Mouse (Mus musculus): ENCODE data around the gene Lrrc32. TPM values are rescaled to one million over a fixed set of nuclear protein-coding genes. Genes with fewer than 3 reads are reported as not detected.

Gene Lrrc32
- total and polyA plus RNA-seq, 3 experiments = 2.3 to 23.7 (median 5.3) TPM

- TF ChIP-seq TCF12 (IDR thresholded peaks at IDR 0.05; ENCODE audit: low read depth, low read length) (no peak), GABPA (IDR thresholded peaks at IDR 0.05; ENCODE audit: insufficient replicate concordance, low read depth, low read length) (no peak), RCOR1 (conservative IDR thresholded peaks at IDR 0.05; ENCODE audit: low read depth, low read length) (no peak), ELF1 (IDR thresholded peaks at IDR 0.05; ENCODE audit: low read depth, low read length) (no peak), MEF2A (IDR thresholded peaks at IDR 0.05; ENCODE audit: borderline replicate concordance, low read depth, low read length) (no peak)
Measured at GRCm38 (mm10) chr7:98522576-98522975, 33.5 kb downstream of the Lrrc32 start.

GRCm38 (mm10) chr7:98523070-98523812 is 34.2 kb downstream of the Lrrc32 start:
- Histone ChIP-seq H3K27me3 (replicated peaks) (no peaks in the 10 kb centered on the region), H3K9ac (ENCODE audit: insufficient read depth, low read depth) (no peak overlapping the region), H3K36me3 (replicated peaks in 1 of 2; ENCODE audit: control insufficient read depth in 1 of 2, insufficient read depth in 1 of 2, low read length in 1 of 2) (no peaks in the 10 kb centered on the region), H3K27ac (ENCODE audit: insufficient read depth, low read depth) (no peak overlapping the region), H3K9me3 (replicated peaks; ENCODE audit: low read length) (no peaks in the 10 kb centered on the region), H3K79me2 (replicated peaks; ENCODE audit: control insufficient read depth, extremely low read depth, insufficient read depth, poor library complexity, severe bottlenecking) (no peaks in the 10 kb centered on the region), H3K4me2 (ENCODE audit: insufficient read depth, low read depth, poor library complexity, severe bottlenecking) (no peak overlapping the region), H3K4me1 (ENCODE audit: control insufficient read depth in 1 of 2, insufficient read depth in 2 of 2) (peaks cover 12 to 30% of the 10 kb centered on the region in 2 experiments), H3K4me3 (replicated peaks in 1 of 3; ENCODE audit: low read depth in 2 of 3, low read length in 2 of 3, poor library complexity in 1 of 3) (no peak overlapping the region)
- in situ Hi-C loops (cut with MboI; ENCODE audit: low pct_ligation_motif_present, low pct_unique_long_range_greater_than_20kb, low sequenced_read_pairs) (no loop called here), dilution Hi-C loops (cut with MboI; ENCODE audit: extremely low pct_ligation_motif_present, extremely low pct_unique_long_range_greater_than_20kb, low sequenced_read_pairs) (no loop called here)
- TF ChIP-seq SIN3A (IDR thresholded peaks at IDR 0.05; ENCODE audit: low read length) (no peak), RAD21 (IDR thresholded peaks at IDR 0.05; ENCODE audit: low read depth, low read length) (no peak), MAX (IDR thresholded peaks at IDR 0.05; ENCODE audit: low read length) (no peak), HCFC1 (IDR thresholded peaks at IDR 0.05; ENCODE audit: low read depth, low read length) (no peak), BHLHE40 (IDR thresholded peaks at IDR 0.05; ENCODE audit: low read depth, low read length) (no peak), UBTF (IDR thresholded peaks at IDR 0.05; ENCODE audit: low read depth, low read length) (no peak), CHD1 (IDR thresholded peaks at IDR 0.05; ENCODE audit: low read depth, low read length) (no peak), USF1 (IDR thresholded peaks at IDR 0.05; ENCODE audit: low read depth, low read length) (no peak), TBP (conservative IDR thresholded peaks at IDR 0.05; ENCODE audit: low read depth, low read length) (no peak), KAT2A (IDR thresholded peaks at IDR 0.05; ENCODE audit: insufficient replicate concordance, low read length) (no peak), ZC3H11A (IDR thresholded peaks at IDR 0.05; ENCODE audit: low read depth, low read length) (no peak), ZNF384 (IDR thresholded peaks at IDR 0.05; ENCODE audit: low read depth, low read length) (no peak), PAX5 (IDR thresholded peaks at IDR 0.05; ENCODE audit: low read length) (no peak), RCOR1 (conservative IDR thresholded peaks at IDR 0.05; ENCODE audit: low read depth, low read length) (no peak), USF2 (conservative IDR thresholded peaks at IDR 0.05; ENCODE audit: low read depth, low read length) (no peak)
- DNase-seq (ENCODE audit: extremely low read depth) = no peak

More at GRCm38 (mm10) chr7:98522576-98522975, 33.5 kb downstream of the Lrrc32 start:
- H3K79me2 ChIP-seq (replicated peaks; ENCODE audit: control insufficient read depth, extremely low read depth, insufficient read depth, poor library complexity, severe bottlenecking) = no peaks in the 10 kb centered on the region
- in situ Hi-C loops (cut with MboI; ENCODE audit: low pct_ligation_motif_present, low pct_unique_long_range_greater_than_20kb, low sequenced_read_pairs) (no loop called here), dilution Hi-C loops (cut with MboI; ENCODE audit: extremely low pct_ligation_motif_present, extremely low pct_unique_long_range_greater_than_20kb, low sequenced_read_pairs) (no loop called here)
- no peak for DNase-seq (ENCODE audit: extremely low read depth)
- H3K4me3 ChIP-seq (replicated peaks in 1 of 3; ENCODE audit: low read depth in 2 of 3, low read length in 2 of 3, poor library complexity in 1 of 3) = no peak overlapping the region
- H3K27ac ChIP-seq (ENCODE audit: insufficient read depth, low read depth) = no peak overlapping the region
- peaks cover 12 to 30% of the 10 kb centered on the region in 2 experiments for H3K4me1 ChIP-seq (ENCODE audit: control insufficient read depth in 1 of 2, insufficient read depth in 2 of 2)
- no peaks in the 10 kb centered on the region for H3K36me3 ChIP-seq (replicated peaks in 1 of 2; ENCODE audit: control insufficient read depth in 1 of 2, insufficient read depth in 1 of 2, low read length in 1 of 2)
- no peak overlapping the region for H3K9ac ChIP-seq (ENCODE audit: insufficient read depth, low read depth)
- H3K4me2 ChIP-seq (ENCODE audit: insufficient read depth, low read depth, poor library complexity, severe bottlenecking) = no peak overlapping the region
- H3K9me3 ChIP-seq (replicated peaks; ENCODE audit: low read length) = no peaks in the 10 kb centered on the region
- H3K27me3 ChIP-seq (replicated peaks) = no peaks in the 10 kb centered on the region

Measured in CH12.LX (cell line).